Mouse (Mus musculus): ENCODE measurements around the gene Nqo1.

- no peak for TF ChIP-seq CTCF (IDR thresholded peaks at IDR 0.05; ENCODE audit: borderline replicate concordance, extremely low read depth, insufficient read depth, insufficient read length)
- TF ChIP-seq POLR2A (IDR thresholded peaks at IDR 0.05; ENCODE audit: borderline replicate concordance, extremely low read depth, insufficient read depth, insufficient read length, poor library complexity, severe bottlenecking), result no peak
Measured at GRCm38 (mm10) chr8:107447713-107448112, 44.7 kb upstream of the Nqo1 start.

All from brain, embryonic 14.5 days (tissue).